Mouse (Mus musculus) embryonic facial prominence, embryonic 10.5 days (tissue): Measurements from ENCODE around the gene Olfr1392. TPM values are rescaled to one million over a fixed set of nuclear protein-coding genes. Genes with fewer than 3 reads are reported as not detected.
"Not testable (repeated sequence)": the region's sequence is repeated elsewhere in the genome, so short reads cannot be mapped to it uniquely, and the experiment has no call there.

Experiments
- DNase-seq: peaks from one replicate; pipeline ENCODE4 v3.0.0-alpha.2; 2017; ENCODE audit warnings: low spot score
- H3K27ac ChIP-seq: fragments of 300-500 bp; sonication (generic); replicated peaks from 2 replicates; pipeline ENCODE4 v1.5.1; 2016; ENCODE audit warnings: mild to moderate bottlenecking
- H3K27me3 ChIP-seq: fragments of 300-500 bp; sonication (generic); replicated peaks from 2 replicates; pipeline ENCODE4 v1.6.1; 2016; ENCODE audit warnings: low read depth, mild to moderate bottlenecking; ENCODE audit not compliant: poor library complexity, severe bottlenecking
- H3K36me3 ChIP-seq: fragments of 300-500 bp; sonication (generic); replicated peaks from 2 replicates; pipeline ENCODE4 v1.6.1; 2016; ENCODE audit warnings: mild to moderate bottlenecking, moderate library complexity
- H3K4me1 ChIP-seq: fragments of 300-500 bp; sonication (generic); 2 replicates; pipeline ENCODE4 v1.6.1; 2016
- H3K4me3 ChIP-seq: fragments of 300-500 bp; sonication (generic); 2 replicates; pipeline ENCODE4 v1.5.1; 2016; ENCODE audit warnings: mild to moderate bottlenecking, moderate library complexity
- H3K9me3 ChIP-seq: fragments of 300-500 bp; sonication (generic); 2 replicates; pipeline ENCODE4 v1.6.1; 2016; ENCODE audit warnings: mild to moderate bottlenecking
- WGBS: fragments of 180-500 bp; shearing (Covaris S2); methylation state at CpG from one replicate; pipeline ENCODE4 v1.1.7; 2016; 5-methylcytosine and 5-hydroxymethylcytosine counted together
- polyA plus RNA-seq: library from polyadenylated mRNA; unstranded; fragments of >200 nt; fragmentation: Nextera tagmentation; extraction: Ambion mirVana; gene quantifications from 2 replicates; pipeline ENCODE4 v1.2.1, GENCODE M21; 2016

Olfr1392 gene
- 0.06 TPM in 1 of 2 replicates, not detected in the other for polyA plus RNA-seq

GRCm38 (mm10) chr11:49284982-49285381, at the start of gene Olfr1392:
TSS of gene Olfr1392 (plus strand) at chr11:49285282.
- 56% methylated on average over 1 of the region's 1 CpGs for WGBS
- not testable (repeated sequence) for H3K27me3 ChIP-seq, DNase-seq, H3K9me3 ChIP-seq, H3K36me3 ChIP-seq, H3K27ac ChIP-seq, H3K4me1 ChIP-seq, H3K4me3 ChIP-seq

GRCm38 (mm10) chr11:49235459-49236207, 49.4 kb upstream of the Olfr1392 start:
- H3K4me3 ChIP-seq, result no peak overlapping the region
- 79% methylated on average over 3 of the region's 3 CpGs for WGBS
- no peak overlapping the region for H3K27ac ChIP-seq

GRCm38 (mm10) chr11:49236891-49237290, 48.2 kb upstream of the Olfr1392 start:
- Histone ChIP-seq H3K9me3 (no peaks in the 10 kb centered on the region), H3K27me3 (no peaks in the 10 kb centered on the region), H3K36me3 (no peaks in the 10 kb centered on the region), H3K4me3 (no peak overlapping the region), H3K4me1 (no peaks in the 10 kb centered on the region), H3K27ac (no peak overlapping the region)
- DNase-seq, result no peak
- WGBS, result 79% methylated on average over 1 of the region's 1 CpGs

More at GRCm38 (mm10) chr11:49235459-49236207, 49.4 kb upstream of the Olfr1392 start:
- Histone ChIP-seq H3K36me3 (no peaks in the 10 kb centered on the region), H3K4me1 (no peaks in the 10 kb centered on the region), H3K9me3 (no peaks in the 10 kb centered on the region), H3K27me3 (no peaks in the 10 kb centered on the region)
- no peak for DNase-seq

- 79% methylated on average over 2 of the region's 2 CpGs for WGBS
These were observed 47.5 kb upstream of the Olfr1392 start for GRCm38 (mm10) chr11:49237532-49237931.

GRCm38 (mm10) chr11:49240310-49240709, 44.8 kb upstream of the Olfr1392 start:
- no peak overlapping the region for H3K4me3 ChIP-seq
- no peaks in the 10 kb centered on the region for H3K9me3 ChIP-seq
- no peak for DNase-seq
- no peaks in the 10 kb centered on the region for H3K27me3 ChIP-seq
- no peak overlapping the region for H3K27ac ChIP-seq
- H3K4me1 ChIP-seq, result peaks cover 17% of the 10 kb centered on the region
- WGBS, result 95% methylated on average over 1 of the region's 1 CpGs
- no peaks in the 10 kb centered on the region for H3K36me3 ChIP-seq

More at GRCm38 (mm10) chr11:49237532-49237931, 47.5 kb upstream of the Olfr1392 start:
- Histone ChIP-seq H3K36me3 (no peaks in the 10 kb centered on the region), H3K9me3 (no peaks in the 10 kb centered on the region), H3K27ac (no peak overlapping the region), H3K4me3 (no peak overlapping the region), H3K27me3 (no peaks in the 10 kb centered on the region), H3K4me1 (no peaks in the 10 kb centered on the region)
- DNase-seq, result no peak

GRCm38 (mm10) chr11:49240874-49241273, 44.2 kb upstream of the Olfr1392 start:
- H3K4me1 ChIP-seq, result peaks cover 23% of the 10 kb centered on the region
- WGBS, result 87% methylated on average over 4 of the region's 4 CpGs
- H3K4me3 ChIP-seq, result no peak overlapping the region
- no peaks in the 10 kb centered on the region for H3K9me3 ChIP-seq
- DNase-seq, result no peak
- H3K36me3 ChIP-seq, result no peaks in the 10 kb centered on the region
- H3K27ac ChIP-seq, result no peak overlapping the region
- no peaks in the 10 kb centered on the region for H3K27me3 ChIP-seq

- no peak overlapping the region for H3K4me3 ChIP-seq
- H3K36me3 ChIP-seq, result no peaks in the 10 kb centered on the region
- WGBS, result 75% methylated on average over 1 of the region's 1 CpGs
- DNase-seq, result no peak
- peaks cover 28% of the 10 kb centered on the region for H3K4me1 ChIP-seq
- H3K27ac ChIP-seq, result no peak overlapping the region
- H3K27me3 ChIP-seq, result no peaks in the 10 kb centered on the region
- no peaks in the 10 kb centered on the region for H3K9me3 ChIP-seq
These were observed 43.6 kb upstream of the Olfr1392 start for GRCm38 (mm10) chr11:49241471-49241870.

- H3K27me3 ChIP-seq, result no peaks in the 10 kb centered on the region
- no peak for DNase-seq
- no peaks in the 10 kb centered on the region for H3K36me3 ChIP-seq
- H3K4me3 ChIP-seq, result peak overlapping the region; percentile 62
- WGBS, result 22% methylated on average over 11 of the region's 11 CpGs
- peak overlapping the region; percentile 91 for H3K27ac ChIP-seq
- peaks cover 39% of the 10 kb centered on the region for H3K4me1 ChIP-seq
- no peaks in the 10 kb centered on the region for H3K9me3 ChIP-seq
These were observed 42.0 kb upstream of the Olfr1392 start for GRCm38 (mm10) chr11:49242944-49243626.

- H3K36me3 ChIP-seq, result no peaks in the 10 kb centered on the region
- no peaks in the 10 kb centered on the region for H3K9me3 ChIP-seq
- DNase-seq, result peak; percentile 98
- WGBS, result under 1% methylated on average over 59 of the region's 60 CpGs
- H3K27ac ChIP-seq, result peak within 1 kb of the TSS; percentile 91
- no peaks in the 10 kb centered on the region for H3K27me3 ChIP-seq
- peak within 1 kb of the TSS; percentile 62 for H3K4me3 ChIP-seq
- H3K4me1 ChIP-seq, result peaks cover 43% of the 10 kb centered on the region
These were observed 41.1 kb upstream of the Olfr1392 start, which contains the start of gene Mgat1 for GRCm38 (mm10) chr11:49243727-49244594. TSS of gene Mgat1 (plus strand) at chr11:49244191.

- Histone ChIP-seq H3K9me3 (no peaks in the 10 kb centered on the region), H3K27me3 (no peaks in the 10 kb centered on the region), H3K4me1 (peaks cover 49% of the 10 kb centered on the region), H3K27ac (peak overlapping the region; percentile 91), H3K36me3 (no peaks in the 10 kb centered on the region), H3K4me3 (peak overlapping the region; percentile 62)
- 0% methylated on average over 4 of the region's 4 CpGs for WGBS
- DNase-seq, result no peak
These were observed 40.5 kb upstream of the Olfr1392 start for GRCm38 (mm10) chr11:49244595-49244930.

- Histone ChIP-seq H3K4me3 (peak overlapping the region; percentile 62), H3K27ac (peak overlapping the region; percentile 91; the same call in 1 of the 2 replicates), H3K36me3 (no peaks in the 10 kb centered on the region), H3K4me1 (peaks cover 55% of the 10 kb centered on the region), H3K27me3 (no peaks in the 10 kb centered on the region), H3K9me3 (no peaks in the 10 kb centered on the region)
- DNase-seq, result peak; percentile 52
- 17% methylated on average over 7 of the region's 7 CpGs for WGBS
These were observed 39.9 kb upstream of the Olfr1392 start for GRCm38 (mm10) chr11:49245176-49245575.
